Mouse (Mus musculus) olfactory bulb, adult 2 months (tissue): ENCODE measurements around the gene Tcap.

Experiments used
- CTCF ChIP-seq: fragments of 200-500 bp; IDR thresholded peaks from 2 replicates; pipeline ENCODE4 v1.5.1; 2012; ENCODE audit warnings: low read depth, mild to moderate bottlenecking, low read length, moderate library complexity; ENCODE audit not compliant: insufficient read depth
- POLR2A ChIP-seq: fragments of 200-500 bp; IDR thresholded peaks from 2 replicates; pipeline ENCODE4 v1.6.1; 2012; ENCODE audit warnings: mild to moderate bottlenecking, low read depth, low read length, moderate library complexity; ENCODE audit not compliant: insufficient read depth

- TF ChIP-seq POLR2A, result no peak
- no peak for TF ChIP-seq CTCF
Observed at GRCm38 (mm10) chr11:98360866-98361521, 22.6 kb upstream of the Tcap start.
